Mouse (Mus musculus) B cell, adult 2 months (primary cell): ENCODE measurements around the gene Aifm2.
A peak's percentile ranks its signal among the peaks of the same experiment; 100 is the strongest.

Source experiments
- DNase-seq, 2 experiments: peaks; one replicate each; pipeline ENCODE4 v3.0.0; 2022

The Aifm2 gene

DNA sequence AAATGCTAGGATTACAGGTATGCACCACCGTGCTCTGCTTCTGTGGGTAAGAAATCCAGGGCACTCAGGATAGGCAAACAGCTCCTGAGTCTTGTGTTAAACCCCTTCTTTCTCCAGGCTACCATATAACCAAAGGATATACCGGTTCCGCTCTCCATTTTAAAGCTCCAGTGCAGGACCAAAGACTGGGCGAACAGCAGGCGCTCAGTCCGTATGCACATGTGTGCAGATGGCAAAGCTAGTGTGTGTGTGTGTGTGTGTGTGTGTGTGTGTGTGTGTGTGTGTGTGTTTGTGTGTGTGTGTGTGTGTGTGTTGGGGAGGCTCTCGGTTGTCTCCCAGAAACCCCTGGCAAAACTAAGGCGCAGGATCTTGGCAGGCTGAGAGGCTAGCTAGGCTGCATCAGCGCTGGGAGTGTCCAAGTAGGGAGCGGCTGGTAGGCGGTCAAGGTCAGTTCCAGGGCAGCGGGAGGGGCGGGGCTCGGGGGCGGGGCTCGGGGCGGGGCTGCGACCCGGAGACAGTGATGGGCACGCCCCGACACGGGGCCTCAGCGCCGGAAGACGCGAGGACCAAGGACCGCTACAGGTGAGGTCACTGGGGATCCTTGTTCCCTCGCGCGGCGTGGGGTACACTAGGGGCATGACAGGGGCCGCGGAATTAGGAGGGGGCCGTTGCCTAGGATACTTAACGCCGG, at the start of gene Aifm2:
TSS of gene Aifm2 (plus strand) at position 493 of the 691 bp plus-strand sequence.
- DNase-seq, result peak; percentile 30 to 32

DNA sequence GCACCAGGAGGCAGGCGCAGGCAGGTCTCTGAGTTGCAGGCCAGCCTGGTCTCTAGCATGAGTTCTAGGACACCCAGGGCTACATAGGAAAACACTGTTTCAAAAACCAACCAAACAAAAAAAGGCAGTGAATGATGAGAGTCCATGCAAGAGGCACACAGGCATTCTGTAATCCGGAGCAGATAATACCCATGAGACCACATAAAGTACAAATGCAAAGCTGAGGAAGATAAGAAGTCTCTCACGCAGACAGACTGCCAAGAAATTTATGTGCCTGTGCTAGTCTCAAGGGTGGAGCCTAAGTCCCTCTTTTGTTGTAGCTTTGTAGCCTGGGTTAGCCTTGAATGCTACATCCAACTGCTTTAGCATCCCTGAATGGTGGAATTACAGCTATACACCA, 49.4 kb upstream of the Aifm2 start:
- no peak for DNase-seq

DNA sequence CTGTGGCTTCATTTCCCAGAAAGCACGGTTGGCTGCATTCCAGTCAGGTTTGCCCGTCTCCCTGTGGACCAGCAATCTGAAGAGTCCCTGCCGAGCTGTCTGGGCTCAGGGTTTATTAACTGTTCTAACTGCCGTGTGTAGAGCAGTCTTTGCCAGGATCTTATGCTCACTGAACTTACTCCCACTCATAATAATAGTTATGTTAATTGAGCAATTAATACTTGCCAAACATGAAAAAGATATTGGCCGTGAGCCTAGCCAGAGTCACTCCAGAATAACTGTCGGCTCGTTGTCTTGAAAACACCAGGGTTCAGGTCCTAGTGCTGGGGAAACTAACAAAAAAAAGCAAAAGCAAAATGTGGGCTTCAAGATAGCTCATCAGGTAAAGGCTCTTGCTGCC, 45.8 kb upstream of the Aifm2 start:
- DNase-seq, result no peak

DNA sequence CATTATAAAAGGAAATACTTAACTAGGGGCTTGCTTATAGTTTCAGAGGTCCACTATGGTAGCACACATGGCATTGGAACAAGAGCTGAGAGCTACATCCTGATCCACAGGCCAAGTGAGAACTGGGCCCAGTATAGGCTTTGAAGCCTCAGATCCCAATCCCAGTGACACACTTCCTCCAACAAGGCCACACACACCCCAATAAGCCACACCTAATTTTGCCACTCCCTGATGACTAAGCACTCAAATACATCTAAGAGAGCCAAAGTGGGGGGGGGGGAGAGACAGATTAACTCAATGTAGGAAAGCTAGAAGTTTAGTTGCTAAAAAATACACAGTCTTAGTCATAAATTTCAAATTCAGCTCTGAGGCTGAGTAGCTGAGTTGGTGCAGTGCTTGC, 45.2 kb upstream of the Aifm2 start:
- DNase-seq, result no peak

DNA sequence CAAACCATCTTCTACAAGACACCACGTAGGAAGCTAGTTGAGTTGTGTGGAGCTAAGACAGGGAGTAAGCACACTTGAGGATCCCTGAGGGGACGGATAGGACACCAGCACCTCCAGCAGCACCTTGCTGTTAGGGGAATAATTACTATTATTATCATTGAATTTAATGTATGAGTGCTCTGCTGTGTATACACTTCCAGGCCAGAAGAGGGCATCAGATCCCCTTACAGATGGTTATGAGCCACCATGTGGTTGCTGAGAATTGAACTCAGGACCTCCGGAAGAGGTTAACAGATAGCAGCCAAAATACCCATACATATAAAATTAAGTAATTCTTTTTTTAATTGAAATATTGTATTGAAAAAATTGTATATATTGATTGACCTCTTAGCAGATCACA, 44.3 kb upstream of the Aifm2 start:
- DNase-seq, result no peak

DNA sequence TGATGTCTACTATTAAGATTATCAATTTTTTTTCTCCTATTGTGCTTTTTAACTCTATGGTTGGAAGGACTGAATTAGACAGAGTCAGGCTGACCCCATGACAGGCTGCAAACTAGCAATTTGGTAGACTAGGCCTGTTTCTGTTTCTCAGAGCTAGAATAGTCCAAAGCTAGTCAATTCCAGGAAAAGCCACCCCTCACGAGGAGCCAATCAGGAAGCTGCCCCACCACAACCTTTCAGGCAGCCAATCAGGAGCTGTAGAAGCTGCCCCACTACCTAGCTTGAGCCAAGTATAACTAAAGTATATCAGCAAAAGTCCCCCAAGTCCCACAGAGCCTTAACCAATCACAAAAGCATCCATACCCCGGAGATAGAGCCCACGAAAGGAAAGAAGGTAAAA, 39.1 kb upstream of the Aifm2 start:
- no peak for DNase-seq

DNA sequence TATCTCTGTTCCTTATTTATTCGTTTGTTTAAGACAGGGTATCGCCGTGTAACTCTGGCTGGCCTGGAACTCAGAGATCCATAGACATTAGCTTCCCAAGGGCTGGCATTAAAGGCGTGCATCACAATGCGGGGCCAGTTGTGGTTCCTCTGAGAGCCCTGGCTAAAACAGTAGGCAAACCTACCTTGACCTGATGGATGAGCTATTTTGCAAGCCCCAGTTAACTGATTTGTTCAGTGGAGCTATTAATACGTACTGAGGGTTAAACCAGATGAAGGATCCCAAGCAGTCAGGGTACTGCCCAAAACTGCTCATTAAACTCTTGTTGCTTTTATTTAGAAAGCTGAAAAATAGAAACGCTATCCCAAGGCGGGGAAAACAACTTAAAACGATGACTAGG, 35.5 kb upstream of the Aifm2 start:
- no peak for DNase-seq

DNA sequence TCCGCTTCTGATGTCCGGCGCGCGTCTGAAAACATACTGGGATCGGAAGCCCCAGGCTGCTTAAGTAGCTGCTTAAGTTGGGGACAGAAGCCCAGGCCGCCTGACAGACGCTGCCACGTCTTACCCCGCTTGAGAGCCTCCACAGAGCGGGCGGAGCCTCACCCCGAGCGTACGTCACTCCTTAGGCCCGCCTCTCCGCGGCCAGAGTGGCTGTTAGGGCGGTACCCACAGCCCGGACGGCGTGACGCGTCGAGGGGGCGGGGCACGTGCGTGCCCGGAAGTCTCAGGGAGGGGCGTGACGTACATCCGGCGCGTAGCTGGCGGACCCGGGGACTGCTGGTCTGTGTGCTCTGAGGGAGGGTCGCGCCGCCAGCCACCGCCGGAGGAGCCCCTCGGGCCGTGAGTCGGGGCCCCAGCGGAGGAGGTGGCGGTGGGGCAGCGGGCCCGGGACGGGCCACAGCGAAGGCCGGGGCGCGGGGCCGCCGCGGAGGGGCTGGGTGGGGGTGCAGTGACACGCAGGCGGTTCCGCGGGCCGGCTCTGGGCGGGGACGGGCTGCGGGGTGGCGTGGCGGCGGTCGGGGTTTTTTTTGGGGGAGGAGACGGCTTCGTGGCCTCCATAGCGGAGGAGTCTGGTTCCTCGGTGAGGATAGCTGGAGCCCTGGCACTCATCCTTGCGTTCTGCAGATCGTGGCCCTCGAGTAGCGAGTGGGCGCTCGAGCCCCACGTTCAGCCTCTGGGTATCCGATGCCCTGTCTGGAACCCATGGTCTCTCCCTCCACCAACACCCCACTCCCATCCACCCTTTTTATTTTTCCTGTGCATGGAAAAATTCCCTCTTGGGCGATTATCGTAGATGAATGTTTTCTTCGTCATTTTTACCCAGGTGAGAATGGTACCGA, 34.8 kb upstream of the Aifm2 start, which contains the start of gene Sar1a:
TSS of gene Sar1a (plus strand) at position 285 of the 899 bp plus-strand sequence.
- peak; percentile 100 for DNase-seq

DNA sequence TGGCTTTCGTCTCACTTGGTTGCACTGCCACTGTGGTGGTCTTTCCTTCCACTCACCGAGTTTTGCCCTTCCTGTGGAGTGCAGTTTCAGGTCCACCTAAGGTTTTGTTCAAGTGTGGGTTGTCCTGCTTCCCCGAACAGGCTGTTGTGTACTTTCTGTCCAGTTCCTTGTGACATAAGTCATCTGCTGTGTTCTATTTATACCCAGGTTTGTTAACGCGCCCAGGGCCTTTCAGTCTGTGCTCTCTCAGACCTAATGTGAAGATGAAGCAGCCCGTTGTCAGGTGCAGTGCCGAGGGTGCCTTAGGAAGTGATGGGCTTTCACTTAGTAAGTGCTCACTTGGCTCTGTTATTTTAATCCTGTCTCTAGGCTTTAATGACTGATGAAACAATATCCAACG, 25.7 kb upstream of the Aifm2 start:
- no peak for DNase-seq

DNA sequence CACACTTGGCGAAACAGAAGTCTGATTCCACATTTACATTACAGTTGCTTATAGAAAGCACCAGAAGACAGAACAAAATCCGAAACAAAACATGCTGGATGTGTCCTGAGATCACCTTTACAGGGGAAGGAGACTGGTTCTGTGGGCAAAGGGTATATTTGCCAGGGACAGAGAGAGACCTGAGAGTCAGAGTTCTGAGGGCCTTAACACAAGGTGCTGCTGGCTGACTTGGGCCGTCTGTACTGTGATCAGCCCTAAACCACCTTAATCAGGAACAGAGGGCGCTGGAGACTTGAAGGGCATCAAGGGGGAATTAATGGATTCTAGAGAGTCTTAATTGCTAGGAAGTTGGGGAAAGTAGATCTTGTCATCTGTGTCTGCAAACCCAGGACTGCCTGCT, 21.5 kb upstream of the Aifm2 start:
- DNase-seq, result no peak

DNA sequence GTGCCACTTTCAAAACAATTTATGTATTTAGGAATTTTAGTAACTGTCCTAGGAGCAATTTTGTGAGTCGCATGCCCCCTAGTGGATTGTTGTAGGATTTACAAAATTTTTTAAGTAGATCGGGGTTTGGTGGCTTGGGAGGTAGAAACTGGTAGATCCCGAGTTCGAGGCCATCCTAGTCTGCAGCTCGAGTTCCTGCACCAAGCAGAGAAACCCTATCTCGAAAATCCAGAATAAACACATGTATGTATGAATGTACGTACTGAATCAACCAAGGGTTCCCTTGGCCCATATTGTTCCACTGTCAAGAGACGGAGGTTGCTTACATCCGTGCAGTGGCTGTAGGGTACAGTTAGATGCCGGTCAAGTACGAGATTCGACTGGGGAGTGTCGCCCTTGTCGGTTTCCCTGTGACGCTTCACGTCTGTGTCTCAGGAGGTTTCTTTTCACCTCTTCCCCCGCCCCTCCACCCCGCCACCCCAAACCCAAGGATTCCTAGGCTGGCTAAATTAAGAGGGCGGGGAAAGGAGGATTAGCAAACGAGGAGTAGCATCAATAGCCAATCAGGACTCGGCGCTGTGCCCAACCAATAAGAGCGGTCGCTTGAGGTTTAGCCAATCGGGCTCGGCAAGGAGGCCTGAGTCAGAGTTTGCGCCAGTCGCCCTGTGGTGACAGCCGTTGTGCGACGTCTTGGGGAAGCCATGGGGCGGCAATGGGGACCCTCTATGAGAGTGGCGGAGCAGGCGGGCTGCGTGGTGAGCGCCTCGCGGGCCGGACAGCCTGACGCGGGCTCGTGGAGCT, 20.0 kb upstream of the Aifm2 start, which contains the start of gene Tysnd1:
TSS of gene Tysnd1 (plus strand) at position 645 of the 801 bp plus-strand sequence.
- DNase-seq, result peak; percentile 91 to 93

DNA sequence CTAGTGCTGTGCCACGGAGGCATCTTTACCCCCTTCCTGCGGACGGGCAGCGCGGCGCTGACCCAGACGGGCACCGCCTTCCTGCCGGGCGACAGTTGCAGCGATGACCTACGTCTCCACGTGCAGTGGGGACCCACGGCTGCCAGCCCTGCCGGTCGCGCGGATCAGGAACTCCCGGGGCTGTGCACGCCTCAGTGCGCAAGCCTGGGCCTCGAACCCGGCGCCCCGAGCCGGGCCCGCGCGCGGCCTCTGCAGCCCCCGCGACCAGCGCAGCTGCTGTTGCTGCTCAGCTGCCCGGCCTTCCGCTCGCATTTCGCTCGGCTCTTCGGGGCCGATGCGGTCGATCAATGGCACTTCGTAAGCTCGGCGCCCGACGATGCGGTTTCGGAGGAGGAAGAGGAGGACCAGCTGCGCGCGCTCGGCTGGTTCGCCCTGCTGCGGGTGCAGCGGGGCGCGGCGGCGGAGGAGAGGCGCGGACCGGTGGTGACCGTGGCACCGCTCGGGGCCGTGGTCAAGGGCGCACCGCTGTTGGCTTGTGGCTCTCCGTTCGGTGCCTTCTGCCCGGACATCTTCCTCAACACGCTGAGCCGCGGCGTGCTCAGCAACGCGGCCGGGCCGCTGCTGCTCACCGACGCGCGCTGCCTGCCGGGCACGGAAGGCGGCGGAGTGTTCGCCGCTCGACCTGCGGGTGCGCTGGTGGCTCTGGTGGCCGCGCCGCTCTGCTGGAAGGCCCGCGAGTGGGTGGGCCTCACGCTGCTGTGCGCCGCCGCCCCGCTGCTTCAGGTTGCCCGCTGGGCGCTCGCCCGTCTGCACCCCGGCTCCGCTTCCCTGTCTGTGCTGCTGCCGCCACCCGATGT, 19.1 kb upstream of the Aifm2 start:
- DNase-seq, result peak in 1 of 2 experiments; percentile 39

DNA sequence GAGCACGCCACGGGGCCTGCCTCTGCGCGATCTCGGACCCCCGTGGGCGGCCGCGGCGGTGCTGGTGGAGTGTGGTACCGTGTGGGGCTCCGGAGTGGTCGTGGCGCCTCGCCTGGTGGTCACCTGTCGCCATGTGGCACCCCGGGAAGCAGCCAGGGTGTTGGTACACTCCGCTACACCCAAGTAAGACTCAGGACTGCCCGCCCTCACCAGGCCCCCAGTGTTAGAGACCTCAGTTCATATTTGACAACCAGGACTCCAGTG, 18.6 kb upstream of the Aifm2 start:
- no peak for DNase-seq

DNA sequence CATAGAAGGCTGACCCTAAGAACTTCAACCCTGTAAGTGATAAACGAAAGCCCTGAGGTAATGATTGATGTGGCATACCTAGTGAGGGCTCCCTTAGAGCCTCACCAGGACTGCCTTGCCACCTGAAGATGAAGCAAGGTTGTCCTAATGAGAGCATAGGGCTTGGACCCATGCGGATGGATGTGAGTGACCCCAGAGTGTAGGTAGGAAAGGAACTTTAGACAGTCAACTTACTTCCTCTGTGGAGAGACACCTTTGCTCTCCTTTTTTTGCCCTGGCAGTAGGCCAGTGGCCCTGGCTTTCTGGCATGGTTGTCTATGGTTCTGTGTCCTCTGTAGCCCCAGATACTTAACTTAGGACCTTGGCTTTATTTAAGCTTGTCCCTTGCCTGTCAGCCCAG, 18.0 kb upstream of the Aifm2 start:
- DNase-seq, result no peak

DNA sequence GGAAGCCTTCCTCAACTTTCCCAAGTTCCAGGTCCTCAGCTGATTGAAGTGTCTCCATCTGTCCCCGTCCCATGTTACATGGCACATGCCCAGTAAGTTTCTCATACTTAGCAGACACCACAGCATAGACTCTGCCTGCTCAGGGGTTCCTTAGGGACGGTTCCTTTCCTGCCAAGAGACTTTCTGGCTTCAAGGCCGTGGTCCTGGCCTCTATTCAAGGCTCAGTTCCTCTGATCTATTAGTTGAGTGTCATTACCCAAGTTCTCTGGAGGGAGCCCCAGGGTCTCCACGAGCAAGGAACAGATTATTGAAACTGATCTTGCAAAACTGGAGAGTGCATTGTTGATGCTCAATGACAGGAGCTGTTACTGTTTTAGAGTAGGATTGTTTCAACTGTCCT, 10.4 kb upstream of the Aifm2 start:
- no peak for DNase-seq

DNA sequence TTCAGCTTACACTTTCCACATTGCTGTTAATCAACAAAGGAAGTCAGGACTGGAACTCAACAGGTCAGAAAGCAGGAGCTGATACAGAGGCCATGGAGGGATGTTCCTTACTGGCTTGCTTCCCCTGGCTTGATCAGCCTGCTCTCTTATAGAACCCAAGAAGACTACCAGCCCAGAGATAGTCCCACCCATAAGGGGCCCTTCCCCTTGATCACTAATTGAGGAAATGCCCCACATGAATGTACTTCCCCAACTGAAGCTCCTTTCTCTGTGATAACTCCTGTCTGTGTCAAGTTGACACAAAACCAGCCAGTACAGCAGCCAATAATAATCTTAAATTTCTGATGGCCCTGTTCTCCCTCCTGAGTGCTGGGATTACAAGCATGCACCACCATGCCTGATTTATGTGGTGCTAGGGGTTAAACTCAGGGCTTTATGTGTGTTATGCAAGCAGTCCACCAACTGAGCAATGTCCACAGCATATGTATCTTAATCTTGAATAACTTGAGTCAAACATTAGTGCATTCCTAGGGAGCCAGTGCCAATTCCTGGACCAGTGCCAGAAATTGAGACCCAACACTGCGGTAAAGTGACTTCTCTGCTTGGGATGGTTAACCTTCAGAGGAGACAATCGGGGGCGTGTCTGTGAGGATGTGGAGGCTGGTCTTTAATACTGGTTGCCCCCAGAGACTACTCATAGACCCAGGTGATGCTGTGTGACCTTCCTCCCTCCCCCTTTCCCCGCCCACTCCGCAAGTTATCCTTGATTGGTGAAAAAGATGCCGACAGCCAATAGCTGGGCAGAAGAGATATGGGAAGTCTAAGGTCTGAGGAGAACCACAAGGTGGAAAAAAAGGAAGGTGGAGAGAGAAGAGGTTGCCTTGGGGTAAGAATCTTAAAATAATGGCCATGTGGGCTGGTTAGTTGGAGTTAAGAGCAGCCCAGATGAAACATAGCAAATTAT, 8.4 kb upstream of the Aifm2 start:
- no peak for DNase-seq

DNA sequence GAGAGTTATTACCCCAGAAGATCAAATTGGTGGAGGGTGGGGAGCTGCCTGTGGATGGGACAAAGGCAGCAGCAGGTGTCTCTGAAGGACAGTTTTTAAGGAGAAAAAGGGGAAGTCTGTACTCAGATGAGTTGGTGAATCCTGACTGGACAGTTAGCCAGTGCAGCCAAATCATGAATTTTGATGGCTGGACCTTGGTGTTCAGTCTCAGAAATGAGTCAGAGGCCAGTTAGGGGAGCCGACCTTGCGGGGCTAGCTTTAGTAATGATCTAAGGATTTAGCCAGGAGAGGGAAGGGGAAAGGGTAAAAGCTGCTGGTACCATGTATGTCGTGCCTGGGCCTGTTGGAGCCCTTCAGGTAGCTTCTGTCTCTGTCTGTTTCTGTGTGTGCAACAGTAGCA, 1.5 kb upstream of the Aifm2 start:
- DNase-seq, result no peak

DNA sequence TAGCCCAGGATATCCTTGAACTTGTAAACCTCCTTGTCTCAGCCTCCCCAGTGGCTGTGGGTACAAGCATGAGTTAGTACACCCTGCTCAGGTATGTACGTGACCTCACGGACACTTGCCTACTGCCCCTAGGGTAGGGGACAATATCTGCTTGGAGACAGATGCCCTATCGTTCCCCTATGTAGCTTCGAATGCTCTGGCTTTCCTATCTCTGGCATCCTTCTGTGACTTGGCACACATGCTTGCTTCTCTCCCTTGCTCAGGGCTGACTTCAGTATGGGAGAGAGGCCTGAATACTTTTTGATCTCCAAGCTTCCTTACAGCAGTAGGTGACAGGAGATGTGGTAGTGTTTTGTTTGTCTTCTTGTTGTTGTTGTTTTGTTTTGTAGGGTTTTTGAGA, 917 bp upstream of the Aifm2 start:
- no peak for DNase-seq

DNA sequence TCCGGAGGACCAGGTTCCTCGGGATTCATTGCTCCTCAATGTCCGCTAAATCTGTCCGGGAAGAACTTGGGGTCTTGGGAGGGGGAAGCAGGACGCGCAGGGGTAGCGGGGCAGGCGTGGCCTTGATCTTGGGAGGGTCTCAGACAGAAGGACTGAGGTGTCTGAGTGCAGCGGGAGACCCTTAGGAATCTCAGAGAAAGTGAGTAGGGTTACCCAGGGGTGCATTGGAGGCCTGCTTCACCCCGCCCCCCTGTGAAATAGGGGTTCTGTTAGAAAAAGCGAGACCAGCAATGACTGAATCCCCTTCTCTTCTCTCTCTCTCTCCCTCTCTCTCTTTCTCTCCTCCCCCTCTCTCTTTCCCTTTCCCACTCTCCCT, 387 bp downstream of the Aifm2 start:
- DNase-seq, result no peak

DNA sequence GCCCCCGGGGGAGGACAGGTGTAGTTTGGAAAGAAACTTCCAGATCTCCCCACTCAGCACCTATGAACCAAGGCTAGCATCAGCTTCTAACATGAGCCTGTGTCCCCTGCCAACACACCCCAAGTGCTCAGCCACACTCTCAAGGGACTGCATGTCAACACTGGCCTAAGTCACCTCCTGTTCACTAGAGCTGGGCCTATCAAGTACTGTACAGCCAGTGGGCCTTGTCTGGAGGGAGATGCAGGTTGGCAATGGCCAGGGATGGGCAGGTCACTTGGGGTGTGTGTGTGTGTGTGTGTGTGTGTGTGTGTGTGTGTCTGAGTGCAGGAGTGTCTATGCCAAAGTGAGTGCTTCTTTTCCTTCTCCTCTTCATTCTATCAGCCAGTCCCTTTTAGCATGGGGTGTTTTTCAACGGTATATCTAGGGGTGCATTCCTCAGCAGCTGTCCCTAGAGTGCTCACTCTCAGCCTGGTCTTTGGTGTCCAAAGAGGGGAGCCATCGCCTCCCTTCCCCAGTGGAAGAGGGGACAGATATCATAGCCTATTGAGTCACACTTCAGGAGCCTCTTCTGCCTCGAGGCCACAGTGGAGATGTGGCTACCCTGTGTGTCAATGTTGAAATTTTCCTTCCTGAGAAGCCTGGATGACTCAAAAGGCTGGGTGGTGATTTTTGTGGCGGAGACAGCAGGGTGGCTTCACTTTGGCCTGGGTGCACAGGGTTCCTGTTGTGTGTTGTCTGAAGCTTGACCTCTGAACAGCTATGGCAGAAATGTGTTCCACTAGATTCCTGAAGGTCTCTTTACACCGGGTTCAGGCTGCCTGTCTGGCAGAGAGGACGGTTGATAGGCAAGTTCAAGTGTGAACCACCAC, 1.2 kb downstream of the Aifm2 start:
- DNase-seq, result no peak
